Mouse (Mus musculus) frontal cortex, postnatal 36 days (tissue): ENCODE data around the gene Gtse1.

Experiments
- DNase-seq, 2 experiments: peaks; one replicate each; pipeline ENCODE4 v3.0.0; 2022; ENCODE audit warnings: low spot score in 2 of 2

The Gtse1 gene

DNA sequence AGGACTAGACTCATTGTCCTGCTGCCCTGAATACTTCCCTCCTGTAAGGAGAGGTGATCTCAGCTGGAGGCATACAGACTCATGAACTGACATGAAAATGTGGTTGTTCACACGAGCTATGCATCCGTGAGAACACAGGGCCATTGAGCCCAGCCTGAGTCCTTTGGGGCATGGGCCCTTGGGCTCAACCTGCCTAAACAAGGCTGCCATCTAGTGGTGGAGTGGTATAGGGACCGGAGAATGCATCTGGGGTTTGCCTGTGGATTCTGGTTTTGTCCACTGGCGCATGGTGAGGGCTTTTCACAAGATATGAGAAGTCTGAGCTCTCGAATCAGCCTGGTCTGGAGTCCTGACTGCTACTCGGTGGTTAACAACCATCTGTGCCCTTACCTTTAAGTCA lies 8.2 kb downstream of the Gtse1 start:
- DNase-seq: peak; percentile 67 to 82

DNA sequence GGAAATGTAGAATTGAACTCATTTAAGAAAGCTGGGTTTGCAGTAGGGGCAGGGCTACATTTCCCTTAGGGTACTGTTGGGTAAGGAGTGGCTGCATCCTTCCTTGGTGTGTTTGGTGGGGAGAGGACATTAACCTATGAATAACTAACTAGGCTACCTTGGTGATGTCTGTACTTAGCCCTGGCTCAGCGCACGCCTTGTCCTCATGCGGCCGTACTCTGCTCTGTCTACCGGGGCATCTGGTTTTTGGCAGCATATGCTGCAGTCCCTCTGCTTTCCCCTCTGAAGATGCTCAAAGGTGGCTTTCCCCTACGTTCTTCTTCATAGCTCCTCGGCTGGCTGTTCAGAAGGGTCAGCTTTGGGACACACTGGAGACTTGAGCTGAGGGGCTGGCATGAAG lies 17.8 kb downstream of the Gtse1 start:
- DNase-seq: no peak

DNA sequence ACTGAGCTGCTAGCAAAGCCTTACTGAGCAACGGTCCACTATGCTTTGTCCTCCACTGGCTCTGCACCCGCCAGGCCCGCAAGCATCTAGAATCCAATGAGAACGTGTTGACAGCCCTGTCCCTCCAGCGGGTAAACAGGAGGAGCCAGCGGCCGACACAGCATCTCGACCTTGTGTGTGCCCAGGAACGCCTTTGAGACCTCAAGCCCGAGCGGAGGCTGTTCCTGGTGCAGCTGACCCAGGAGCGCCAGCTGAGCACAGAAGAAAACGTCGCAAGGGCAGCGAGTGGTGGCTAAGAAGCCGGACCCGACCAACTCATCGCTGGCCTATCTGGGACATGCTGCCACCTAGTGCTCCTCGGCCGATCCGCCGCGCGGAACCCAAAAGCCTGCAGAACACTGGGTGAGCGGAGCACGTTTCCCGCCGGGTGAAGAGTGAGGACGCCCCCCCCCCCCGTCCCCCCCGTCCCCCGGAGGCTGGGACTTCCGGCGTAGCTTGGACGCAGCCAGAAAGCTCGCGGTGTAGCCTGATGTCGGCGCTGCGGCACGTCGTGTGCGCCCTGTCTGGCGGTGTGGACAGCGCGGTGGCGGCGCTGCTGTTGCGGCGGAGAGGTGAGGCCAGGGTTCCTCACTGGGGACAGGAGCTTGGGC lies 19.4 kb downstream of the Gtse1 start, which contains the start of gene Trmu:
Gene Trmu, plus strand, starts transcription at position 465 of the 650 bp plus-strand sequence.
- DNase-seq: peak; percentile 87 to 93

DNA sequence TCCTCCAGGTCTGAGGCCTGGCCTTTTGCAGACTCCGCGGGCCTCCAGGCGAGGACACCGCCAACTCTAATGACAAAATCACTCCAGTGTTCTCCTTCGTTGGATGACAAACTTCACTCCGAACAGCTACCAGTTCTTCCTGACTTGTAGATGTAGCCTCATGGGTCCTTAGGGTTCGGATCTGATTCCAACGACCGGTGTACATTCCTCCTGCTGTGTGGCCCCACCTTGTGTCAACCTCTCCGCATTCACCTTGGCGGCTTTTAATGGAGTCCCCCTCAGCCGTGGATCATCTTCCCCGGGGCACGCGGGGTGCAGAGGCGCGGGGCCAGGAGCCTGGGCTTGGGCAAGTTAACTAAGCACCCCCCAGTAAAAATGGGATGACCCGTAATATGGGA lies 20.0 kb downstream of the Gtse1 start:
- DNase-seq: no peak

DNA sequence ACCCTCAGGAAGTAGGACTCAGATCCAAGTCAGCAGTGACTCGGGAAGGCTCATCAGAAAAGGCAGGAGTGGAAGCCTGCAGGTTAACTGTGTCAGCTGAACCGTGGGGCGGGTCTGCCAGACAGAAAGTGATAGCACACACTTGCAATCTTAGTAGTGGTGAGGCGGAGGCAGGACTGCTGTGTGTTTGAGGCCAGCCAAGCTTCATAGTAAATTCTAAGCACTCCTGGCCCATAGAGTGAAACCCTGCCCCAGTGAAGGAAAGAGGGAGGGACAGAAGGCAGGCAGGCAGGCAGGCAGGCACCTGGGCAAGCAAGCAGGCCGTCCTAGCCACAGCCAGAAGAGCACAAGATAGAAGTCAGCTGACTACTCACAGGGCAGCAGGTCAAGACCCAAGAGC lies 26.1 kb downstream of the Gtse1 start:
- no peak for DNase-seq

DNA sequence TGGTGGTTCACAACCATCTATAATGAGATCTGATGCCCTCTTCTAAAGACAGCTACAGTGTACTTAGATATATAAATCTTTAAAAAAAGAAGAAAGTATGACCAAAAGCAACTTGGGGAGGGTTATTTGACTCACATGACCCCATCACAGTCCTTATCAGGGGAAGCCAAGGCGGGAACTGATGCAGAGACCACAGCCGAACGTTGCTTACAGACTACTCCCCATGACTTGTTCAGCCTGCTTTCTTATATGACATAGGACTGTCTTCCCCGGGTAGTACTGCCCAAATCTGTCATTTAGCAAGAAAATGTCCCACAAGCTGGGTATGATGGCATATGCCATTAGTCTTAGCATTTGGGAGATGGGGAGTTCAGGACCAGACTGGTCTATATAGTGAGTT lies 29.7 kb downstream of the Gtse1 start:
- DNase-seq: no peak

DNA sequence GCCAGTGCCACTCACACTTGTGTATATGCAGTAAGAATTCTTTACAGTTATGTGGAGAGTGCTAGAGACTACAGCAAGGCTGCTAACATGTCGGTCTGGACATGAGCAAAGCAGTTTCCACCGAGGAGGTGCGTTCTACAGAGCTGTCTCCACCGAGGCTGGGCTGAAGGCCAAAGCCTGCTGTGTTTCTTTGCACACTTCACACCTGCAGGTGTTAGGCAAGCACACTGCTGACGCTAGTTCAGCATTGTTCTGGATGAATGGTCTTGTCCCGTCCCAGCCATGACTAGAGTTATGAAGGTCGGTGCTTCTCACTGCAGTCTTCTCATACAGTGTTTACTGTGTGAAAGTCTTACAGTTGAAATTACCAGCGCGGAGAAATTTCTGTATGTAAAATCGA lies 32.4 kb downstream of the Gtse1 start:
- DNase-seq: no peak

DNA sequence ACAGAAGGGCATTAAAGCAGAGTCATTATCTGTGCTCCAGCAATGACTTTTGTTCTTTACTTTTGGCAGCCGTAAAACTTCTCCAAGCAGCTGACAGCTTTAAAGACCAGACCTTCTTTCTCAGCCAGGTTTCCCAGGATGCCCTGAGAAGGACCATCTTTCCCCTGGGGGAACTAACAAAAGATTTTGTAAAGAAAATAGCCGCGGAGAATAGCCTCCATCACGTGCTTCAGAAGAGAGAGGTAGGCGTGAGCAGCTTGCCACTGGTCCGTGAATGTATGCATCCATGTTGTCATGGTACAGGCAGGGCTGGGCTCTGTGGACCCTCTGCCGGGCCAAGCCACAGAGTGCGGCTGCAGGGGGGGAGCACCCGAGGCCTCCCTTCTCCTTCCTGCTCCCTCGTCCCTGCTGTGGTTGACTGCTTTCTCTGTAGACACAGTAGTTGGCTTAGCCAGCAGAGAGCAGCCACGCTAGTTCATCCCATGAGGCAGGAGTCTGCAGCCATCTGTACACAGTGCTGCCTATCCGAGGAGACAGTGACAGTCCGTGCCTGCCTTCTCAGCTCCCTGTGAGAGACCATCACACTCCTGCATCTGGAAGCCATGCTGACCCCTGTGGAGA lies 33.1 kb downstream of the Gtse1 start:
- DNase-seq: no peak

DNA sequence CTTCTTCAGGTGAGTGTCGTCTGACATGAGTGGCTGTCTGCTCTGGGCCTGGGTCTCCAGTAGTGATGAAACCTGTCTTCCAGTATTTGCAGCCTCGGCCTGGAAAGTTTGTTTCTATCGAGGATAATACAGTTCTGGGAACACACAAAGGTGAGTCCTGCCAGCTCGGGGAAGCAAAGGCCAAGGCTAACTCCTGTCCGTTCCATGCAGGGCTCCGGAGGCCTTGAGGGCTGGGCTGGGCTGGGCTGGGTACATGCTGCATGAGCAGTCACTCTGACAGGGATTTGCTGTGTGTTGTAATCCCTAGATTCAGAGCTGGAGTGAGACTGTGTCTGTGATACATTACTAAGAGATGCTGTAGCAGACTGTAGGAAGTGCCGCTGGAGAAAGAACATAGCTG lies 34.3 kb downstream of the Gtse1 start:
- DNase-seq: no peak

DNA sequence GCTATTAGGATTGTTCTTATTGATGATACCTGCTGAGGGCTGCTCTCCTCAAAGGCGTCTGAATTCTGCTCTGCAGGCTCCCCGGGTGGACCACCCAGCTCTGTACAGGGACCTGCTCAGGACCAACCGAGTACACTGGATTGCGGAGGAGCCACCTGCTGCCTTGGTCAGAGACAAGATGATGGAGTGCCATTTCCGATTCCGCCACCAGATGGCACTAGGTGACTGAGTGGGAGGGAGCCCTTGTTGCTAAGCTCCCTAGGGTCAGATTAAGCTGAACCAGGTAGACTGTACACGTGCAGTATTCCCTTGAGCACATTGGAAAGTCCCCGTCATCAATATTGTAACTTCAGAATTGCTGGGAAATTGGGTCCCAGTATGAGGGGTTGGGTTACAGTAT lies 36.7 kb downstream of the Gtse1 start:
- peak; percentile 83 to 86 for DNase-seq

DNA sequence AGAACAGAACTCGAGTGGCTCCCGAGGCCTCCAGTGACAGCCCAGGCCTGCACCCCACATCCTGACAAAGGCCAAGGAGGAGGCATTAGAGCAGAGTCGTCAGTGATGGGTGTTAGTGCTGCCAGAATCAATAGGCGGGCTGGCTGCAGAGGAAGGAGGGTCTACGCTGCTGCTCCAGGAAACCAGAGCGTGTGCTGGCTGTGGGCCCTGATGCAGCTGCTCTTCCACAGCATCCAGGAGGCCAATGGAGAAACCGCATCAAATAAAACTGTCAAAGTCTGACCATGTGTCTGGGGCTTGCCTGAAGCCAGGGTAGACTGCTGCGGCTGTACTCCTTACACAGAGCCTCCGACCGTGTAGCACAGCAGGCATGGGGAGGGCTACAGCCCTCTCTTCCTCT lies 37.6 kb downstream of the Gtse1 start:
- no peak for DNase-seq

DNA sequence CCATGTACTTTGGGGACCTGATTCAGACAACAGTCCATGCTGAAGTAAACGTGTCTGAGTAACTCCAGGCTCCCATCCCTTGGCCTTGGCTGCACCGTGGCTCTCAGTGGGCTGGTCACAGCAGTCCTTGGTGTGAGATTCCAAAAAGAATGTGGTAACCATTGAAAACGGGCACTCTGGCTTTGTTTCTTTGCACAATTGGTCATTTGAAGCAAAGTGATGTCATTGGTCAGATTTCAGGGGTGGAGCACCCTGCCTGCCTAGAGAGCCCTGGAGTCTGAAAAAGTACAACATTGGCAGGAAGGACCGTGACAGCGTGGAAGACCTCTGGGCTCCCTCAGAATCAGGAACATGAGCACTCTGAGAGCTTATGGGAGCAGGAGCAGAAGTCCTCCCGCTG lies 39.9 kb downstream of the Gtse1 start:
- no peak for DNase-seq

DNA sequence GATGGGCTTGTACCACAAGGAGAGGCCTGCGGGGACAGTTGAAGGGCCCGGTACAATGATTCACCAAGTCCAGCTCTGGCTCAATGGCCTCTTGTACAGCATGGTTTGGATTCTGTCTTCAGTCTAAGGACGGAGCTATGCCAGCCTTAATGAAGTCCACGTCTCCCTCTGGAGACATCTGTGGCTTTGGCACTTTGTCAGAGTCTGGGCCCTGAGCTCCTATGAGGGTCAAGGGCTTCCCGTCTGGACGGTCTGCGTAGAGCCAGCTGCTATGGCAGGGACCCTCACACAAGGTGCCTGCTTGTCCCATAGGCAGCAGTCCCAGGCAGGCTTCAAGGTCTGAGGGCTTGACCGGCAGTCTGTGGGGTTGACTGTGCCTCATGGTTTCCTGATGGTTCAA lies 40.8 kb downstream of the Gtse1 start:
- DNase-seq: no peak

DNA sequence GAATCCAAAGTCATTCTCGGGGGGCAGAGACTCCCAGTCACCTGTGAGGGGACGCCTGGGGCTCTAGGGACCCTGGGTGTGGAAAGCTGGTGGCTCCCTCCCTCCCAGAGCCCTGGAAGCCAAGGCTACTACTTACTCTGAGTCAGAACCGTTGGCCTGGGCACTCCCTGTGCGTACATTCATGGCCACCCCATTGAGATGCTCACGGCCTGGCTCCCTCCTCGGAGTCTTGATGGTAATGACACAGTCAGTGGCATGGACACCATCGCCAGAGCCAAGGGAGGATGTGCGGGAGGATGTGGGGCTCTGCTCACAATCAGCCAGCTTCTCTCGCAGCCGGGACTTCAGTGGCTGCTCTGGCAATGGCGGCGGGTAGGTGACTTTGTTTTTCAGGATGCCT lies 41.3 kb downstream of the Gtse1 start:
- DNase-seq: no peak

DNA sequence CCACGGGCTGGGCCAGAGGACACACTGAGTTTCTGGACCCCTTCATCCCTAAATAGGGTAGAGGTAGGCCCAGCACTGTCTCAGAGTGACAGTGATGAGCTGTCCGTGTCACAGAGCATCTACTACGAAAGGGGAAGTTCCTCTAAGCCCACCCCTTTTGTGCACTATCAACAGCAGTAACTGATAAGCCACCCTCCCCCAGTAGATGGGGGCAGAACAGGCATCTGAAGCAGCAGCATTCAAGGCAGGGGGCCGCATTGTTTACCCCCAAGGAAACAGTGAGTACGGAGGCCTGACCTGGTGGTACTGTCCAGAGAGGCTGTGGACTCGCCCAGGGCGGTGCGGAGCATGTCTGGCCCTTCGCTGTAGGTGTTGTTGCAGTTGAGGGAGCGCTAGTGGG lies 43.0 kb downstream of the Gtse1 start:
- no peak for DNase-seq

DNA sequence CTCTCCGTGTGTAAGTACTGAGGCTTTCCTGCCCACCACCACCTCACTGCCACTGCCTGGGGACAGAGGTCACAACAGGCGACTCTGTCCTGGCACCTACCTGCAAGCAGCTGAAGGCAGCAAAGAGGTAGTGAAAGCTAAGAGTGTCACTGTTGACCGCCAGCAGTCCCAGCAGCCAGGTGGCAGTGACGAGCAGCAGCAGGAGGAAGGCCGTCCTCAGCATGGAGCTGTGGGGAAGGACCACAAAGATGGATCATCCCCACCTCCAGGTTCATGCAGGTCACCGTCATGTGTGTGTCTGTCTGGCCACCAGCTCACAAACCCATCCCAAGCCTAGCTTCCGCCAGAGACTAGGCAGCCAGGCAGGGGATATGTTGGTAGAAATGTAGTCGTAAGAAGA lies 44.3 kb downstream of the Gtse1 start:
- DNase-seq: no peak

DNA sequence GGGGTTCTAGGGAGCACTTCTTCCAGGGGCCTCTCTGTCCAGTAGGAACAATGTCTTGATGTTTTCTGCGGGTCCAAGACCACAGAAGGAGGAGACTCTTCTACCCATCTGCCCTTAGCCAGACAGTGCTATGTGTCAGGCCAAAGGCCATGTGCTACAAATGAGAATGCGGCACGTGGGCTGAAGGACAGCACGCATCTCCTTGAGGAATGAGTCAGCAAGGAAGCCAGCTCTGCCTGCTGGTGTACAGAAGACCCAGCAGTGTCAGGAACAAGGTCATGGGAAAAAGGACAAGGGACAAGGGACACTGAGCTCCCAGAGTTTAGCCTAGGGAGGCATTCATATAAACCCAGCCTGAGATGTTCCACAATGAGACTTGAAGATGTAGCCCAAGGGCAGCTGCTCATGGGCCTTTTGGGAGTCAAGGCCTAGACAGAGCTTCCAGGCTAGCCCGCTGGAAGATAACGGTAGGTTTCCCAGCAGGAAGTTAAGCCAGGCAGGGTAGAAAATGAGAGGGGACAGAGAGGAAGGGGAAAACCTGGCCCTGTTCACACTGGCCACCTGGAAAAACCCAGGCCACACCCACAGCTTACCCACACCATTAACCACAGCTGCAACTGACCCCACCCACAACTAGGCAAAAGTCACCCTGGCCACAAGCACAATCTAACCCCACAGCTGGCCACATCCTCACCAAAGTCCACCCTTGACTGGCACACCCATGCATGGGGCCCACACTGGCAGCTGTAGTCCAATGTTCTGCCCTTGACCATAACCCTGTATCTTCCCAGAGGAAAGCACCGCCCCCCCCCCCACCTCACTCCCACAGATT lies 49.3 kb downstream of the Gtse1 start:
- no peak for DNase-seq

DNA sequence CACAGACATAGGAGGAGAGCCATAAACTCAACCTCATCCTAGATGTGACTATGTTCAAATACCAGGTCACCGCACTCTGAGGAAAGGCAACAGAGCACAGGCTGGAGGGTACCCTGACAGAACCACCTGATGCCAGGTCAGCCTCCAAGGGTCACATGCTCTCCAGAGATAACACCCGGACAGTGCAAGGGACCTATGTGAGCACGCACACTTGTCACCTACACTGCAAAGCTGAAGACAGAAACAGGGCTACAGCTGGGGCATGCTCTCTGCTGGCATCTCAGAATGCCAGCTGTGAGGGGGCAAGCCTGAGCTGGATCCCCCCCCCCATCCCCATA lies 49.9 kb downstream of the Gtse1 start:
- no peak for DNase-seq

DNA sequence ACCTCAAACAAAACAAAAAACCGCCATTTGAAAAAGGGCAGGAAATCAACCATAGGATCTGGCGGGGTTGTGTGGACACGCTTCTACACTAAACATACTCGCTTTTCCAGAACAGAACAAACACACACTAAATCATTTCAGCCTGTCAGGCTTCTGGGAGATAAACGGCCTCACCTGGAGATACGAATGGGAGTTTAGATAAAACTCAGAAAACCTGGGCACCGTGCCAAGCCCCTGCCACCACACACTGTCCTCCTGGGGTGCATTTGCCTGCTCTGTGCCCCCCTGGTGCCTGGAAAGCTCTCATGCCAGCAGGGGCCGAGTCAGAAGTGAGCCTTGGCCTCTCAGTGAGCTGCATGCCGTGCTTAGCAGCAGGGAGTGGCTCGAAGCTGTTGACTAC lies 50.4 kb downstream of the Gtse1 start:
- DNase-seq: no peak

DNA sequence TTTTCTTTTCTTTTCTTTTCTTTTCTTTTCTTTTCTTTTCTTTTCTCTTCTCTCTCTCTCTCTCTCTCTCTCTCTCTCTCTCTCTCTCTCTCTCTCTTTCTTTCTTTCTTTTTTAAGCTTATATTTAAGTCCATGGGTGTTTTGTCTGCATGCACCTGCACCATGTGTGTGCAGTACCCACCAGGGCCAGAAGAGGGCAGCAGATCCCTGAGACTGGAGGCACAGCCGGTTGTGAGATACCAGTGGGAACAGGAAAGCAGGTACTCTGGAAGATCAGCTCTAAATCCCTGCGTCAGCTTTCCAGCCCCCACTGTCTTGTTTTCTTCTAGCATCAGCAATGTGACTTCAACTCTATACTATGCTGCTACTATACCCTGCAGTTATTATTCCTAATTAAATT lies 54.1 kb downstream of the Gtse1 start:
- DNase-seq: no peak

DNA sequence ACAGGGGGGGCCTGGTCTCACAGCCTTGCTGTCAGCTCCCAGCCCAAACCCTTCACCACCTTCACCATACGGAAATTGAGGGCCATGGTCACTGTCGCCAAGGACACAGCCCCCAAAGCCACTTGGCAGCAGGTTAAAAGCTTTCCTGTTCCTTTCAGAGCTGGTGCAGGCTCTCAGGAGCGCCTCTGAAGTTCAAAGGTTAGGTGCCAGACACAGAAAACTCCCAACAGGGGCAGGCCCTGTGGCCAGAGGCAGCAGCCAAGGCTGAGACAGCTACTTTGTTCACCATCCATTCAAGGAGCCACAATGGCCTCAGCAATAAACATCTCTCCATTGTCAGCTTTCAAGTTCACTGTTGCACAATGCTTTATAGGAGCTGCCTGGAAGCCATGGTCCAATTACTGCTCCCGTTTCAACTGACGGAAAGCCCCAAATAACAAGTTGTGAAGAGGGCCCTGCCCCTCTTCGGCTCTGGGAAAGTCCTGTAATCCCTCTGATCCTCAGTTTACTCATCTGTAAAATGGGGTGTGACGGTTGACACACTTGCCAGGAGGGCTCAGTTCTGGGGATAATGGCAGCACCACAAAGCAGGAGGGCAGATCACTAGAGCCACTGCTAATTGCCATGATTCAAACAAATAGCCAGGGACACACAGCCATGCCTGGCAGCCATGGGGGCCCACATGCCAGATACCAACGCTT lies 59.8 kb downstream of the Gtse1 start:
- DNase-seq: no peak

DNA sequence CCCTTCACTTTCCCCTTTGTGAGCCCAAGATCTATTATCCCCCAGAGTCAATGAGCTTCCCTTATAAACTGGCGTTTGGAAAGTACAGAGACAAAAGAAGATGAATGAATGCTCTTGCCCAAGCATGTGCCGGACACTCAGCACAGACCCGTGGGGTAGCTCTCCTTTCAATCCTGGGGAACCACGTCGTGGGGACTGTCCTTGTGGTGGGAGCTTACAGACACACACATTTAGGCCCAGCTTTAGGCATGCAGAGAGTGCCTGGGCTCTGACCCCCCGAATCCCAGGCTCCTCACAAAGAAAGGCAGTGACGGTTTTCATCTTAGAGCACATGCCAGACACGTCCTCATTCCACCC lies 60.3 kb downstream of the Gtse1 start:
- DNase-seq: no peak

DNA sequence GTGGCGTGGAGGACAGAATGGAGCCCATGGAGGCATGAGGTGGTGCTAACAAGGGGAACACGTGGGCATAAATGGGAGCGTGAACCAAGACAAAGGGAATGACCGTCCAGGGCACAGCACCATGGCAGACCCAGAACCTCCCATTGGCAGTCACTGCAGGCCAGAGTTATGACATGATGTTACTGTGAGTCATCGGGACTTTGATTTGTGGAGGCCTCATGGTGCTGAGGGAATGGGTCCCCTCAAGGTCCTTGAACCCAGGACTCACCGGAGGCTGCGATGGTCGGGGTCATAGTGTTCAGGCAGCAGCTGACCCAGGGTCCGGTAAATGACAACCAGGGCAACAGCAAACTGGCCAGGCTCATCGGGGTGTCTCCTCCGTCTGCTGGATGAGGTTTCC lies 62.3 kb downstream of the Gtse1 start:
- no peak for DNase-seq
